Mouse (Mus musculus) left cerebral cortex, postnatal 10 days (tissue): Measurements from ENCODE around the gene Sept10. TPM values are rescaled to one million over a fixed set of nuclear protein-coding genes. Genes with fewer than 3 reads are reported as not detected.

ENCODE experiments used
- DNase-seq, 2 experiments: peaks; one replicate each; pipeline ENCODE4 v3.0.0; 2021 to 2022; ENCODE audit warnings: low spot score in 2 of 2, mixed read lengths in 1 of 2; ENCODE audit errors: extremely low spot score in 1 of 2
- intact Hi-C: fragments of 180-260 bp; cut with DNase I; formaldehyde crosslinking; loops from one replicate; pipeline ENCODE4 v1.15.1; 2025
- total RNA-seq, 2 experiments: library from RNA; stranded (reverse); gene quantifications; 2 replicates each; pipeline ENCODE4 v1.2.3; 2021

The Sept10 gene
- total RNA-seq, 2 experiments from 2014 or later: 8.2 to 9.5 TPM

DNA sequence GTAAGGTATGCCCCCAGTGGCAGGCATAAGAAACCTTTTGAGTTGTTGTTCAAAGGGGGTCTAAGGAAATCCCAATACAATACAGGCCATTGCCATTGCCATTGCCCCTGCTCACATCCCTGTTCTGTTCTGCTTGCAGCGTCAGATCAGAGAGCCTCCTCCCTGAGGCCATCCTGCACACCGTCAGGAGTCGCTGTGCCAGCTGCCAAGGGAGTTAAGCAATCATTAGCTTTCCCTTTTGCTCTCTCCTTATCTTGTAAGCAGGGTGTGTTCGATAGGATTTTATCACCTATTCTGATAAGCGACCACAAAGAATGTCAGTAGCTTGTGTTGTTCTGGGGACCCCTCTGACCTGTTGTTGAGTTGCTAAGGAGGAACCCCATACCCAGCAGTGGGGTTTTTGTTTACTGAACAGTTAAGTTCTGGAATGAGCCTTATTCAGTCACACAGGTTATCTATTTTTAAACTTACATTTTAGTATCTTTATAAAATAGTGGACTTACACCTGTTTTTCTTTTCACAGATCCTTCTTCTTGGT, 69.0 kb downstream of the Sept10 start:
- DNase-seq: no peak

DNA sequence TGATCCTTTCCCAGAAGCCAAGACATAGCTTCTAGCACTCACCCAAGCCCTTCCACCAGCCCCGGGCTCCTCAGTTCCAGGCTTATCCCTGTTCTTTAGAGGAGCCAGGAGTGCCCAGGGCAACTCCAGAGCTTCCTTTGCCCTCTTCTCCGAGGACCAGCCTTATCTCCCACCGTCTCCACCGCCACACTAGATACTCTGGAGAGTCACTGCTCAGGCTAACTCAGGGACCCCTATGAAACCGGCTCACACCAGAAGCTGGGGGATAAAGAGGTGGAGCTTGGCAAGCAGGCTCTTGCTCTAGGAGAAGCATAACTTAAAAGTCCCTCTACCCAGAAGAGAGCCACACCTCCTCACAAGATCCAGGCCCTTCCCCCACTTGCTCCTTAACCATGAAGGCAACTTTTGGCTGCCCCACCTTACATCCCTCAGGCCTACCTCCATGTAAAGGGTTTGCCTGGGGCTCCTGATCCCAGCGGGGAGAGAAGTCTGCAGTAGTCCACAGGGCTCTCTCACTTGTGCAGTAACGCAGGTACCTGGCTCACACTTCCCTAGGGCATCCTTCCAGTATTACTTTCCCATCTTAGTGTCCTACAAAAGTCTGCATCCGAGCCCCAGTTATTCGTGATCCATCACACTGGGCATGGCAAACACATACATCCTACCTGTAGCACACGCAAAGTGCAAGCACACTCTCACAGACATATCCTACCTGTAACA, 70.5 kb downstream of the Sept10 start:
- DNase-seq: no peak
- intact Hi-C loops: no loop called here

More for the DNA sequence above, 69.0 kb downstream of the Sept10 start:
- intact Hi-C loops: no loop called here

DNA sequence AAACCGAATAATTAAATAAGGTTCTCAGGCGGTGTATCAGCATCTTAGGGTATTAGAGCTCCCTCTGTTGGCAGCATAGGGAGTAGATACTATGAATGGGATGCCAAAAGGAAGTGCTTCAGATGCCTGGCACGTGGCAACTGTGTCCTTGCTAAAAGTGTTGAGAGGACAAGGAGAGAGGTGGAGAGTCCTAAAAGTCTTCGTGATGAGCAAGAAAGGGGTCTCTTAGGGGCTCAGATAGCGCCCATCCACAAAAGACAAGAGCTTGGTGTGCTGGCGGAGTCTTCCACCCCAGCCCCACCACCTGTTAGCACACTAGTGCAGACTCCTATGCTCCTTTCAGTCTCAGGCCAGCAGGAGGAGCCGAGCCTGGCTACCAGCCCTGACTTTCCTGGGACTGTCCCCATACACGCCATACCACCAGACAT, 71.7 kb downstream of the Sept10 start:
- DNase-seq: peak in 1 of 2 experiments; percentile 59
- intact Hi-C loops: loop anchor here (2.0 kb wide), 1 partner anchor 337 kb away; the partner anchor contains the start of gene Sh3rf3

DNA sequence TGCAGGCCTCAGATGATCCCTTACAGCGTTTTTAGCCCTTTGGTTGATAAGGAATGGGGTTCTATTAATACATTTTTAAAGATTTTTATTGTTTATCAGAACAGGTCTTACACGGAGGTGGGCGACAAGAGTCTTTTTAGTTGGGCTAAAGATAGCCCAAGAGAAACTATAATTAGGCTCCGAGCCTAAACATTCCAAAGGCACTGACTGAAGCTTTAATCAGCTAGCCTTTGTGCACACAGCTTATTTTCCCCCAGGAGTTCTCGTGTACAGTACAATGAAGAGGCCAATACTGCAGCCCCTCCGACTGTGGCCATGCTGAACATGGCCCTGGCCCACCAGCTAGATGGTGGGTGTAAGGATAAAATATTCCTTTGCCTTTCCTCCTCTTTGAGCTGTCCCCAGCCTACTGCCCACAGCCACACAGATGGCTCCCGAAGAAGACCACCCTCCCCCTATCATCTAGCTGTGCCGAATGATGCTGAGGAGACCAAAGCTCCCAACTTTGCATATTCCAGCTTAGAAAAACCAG, 88.1 kb downstream of the Sept10 start:
- no peak for DNase-seq
- intact Hi-C loops: no loop called here

DNA sequence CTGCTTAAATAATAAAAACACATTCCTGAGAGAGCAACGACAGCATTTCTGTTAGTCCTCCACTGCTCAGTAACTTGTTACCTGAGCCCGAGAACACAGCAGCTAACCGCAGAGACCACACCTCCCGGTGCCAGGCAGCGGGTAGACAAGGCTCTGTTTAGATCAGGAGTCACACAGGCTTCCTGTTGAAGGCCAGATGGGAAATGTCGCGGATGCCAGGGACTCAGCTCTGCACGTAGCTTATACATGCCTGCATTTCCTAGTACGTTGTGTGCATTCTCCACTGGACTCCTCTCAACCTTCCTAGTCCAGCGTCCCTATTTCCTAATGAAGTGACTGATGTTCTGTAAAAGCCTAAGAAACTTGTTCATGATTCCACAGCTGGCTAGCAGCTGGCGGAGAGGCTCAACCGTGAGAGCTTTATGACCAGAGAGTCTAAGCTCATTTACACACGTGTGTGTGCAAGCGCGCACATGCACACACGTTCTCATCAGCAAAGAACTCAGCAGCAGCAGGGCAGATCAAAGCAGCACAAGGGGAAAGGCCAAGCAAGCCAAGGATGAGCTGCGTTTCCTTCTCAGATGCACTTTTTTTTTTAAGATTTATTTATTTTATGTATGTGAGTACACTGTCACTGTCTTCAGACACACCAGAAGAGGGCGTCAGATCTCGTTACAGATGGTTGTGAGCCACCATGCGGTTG, 89.6 kb downstream of the Sept10 start:
- intact Hi-C loops: no loop called here
- no peak for DNase-seq

DNA sequence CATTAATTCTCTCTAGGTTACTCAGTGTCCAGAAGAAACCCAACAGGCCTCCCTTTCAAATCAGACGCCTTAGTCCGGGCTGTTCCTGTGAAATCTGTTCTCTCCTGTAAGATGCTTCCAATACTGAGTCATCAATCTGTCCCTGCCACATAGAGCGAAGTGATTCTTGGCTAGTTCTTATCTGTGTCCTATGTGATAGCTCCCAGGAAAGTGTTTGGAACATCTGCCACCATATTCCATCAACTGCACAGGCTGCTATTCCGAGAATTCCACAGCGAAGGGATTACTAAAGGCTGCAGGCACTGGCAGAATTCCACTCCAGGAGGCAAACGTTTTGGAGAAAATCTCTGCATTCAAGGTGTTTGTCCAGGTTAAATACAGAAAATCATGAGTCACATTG, 94.0 kb downstream of the Sept10 start:
- intact Hi-C loops: no loop called here
- DNase-seq: no peak

DNA sequence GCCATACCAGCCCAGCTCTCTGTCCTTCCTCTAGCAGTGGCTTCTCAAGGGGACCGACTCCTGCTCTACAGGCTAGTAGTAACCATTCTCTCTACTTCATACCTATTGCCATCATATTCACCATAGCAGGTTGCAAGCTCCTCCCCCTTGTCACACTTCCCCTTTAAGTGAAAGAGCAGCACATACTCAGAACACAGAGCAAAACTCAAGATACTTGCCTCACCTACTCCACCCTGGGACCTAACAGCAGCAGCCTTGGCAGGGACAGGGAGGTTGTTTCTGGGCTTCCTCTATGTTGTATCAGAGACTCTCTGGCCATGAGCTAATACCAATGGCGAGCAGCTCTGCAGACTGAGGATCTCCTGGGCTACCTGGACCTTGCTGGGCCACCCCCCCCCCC, 96.2 kb downstream of the Sept10 start:
- intact Hi-C loops: no loop called here

DNA sequence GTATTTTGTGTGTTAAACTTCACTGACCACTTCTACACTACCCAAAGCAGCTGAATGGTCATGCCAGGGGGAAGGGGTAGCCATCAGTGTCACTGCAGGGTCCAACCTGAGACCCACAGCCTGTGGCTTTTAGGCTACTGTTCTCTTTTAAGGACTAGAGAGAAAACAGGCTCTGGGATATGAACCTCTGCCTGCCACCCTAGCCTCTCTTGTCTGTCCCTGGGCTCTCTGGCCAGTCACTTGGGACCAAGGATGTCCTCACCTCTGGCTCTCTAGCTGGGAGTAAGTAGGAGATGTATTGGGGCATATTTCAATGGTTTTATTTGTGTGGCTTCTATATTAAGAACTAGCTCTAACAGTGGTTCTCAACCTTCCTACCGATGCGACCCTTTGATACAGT, 101.8 kb downstream of the Sept10 start:
- DNase-seq: peak in 1 of 2 experiments; percentile 1
- intact Hi-C loops: loop anchor here (10.0 kb wide), 1 partner anchor 175 kb away; no protein-coding TSS in a partner anchor

More for the DNA sequence above, 96.2 kb downstream of the Sept10 start:
- no peak for DNase-seq

DNA sequence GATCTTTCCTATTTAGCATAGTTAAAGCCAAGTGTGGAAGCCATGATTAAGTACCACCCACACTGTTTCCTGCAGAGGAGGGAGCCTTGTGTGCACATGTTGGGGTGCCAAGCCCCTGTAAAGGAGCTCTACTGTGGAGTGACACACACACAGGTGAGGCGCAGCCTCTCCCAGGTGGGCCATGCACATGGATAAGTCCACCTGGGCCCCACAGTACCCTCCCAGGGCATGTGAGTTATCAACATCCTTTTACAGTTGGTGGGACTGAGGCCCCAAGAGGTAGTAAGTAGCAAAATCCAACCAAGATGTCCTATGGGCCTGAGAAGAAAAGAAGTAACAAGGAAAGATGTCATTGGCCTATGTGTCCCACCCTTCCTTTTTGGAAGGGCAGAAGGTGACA, 102.6 kb downstream of the Sept10 start:
- no peak for DNase-seq
- intact Hi-C loops: loop anchor here (10.0 kb wide), 1 partner anchor 174 kb away; no protein-coding TSS in a partner anchor

DNA sequence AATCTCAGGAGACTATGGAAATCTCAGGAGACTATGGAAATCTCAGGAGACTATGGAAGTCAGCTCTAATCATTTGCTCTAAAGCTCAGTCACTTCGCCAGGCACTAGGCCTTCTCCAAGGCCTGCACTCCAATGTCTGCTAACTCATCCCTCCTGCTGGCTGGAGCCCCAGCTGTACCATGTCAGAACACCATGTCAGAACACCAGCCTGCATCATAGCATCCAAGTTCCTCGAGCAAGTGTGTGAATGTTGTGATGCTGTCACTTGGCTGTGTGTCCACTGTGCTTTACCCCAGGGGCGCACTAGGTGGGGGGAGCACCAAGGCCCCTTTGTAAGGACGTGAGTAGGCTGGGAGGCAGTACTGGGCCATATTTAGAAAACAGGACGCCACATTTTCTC, 104.1 kb downstream of the Sept10 start:
- peak in 1 of 2 experiments; percentile 12 for DNase-seq
- intact Hi-C loops: loop anchor here (10.0 kb wide), 1 partner anchor 173 kb away; no protein-coding TSS in a partner anchor

DNA sequence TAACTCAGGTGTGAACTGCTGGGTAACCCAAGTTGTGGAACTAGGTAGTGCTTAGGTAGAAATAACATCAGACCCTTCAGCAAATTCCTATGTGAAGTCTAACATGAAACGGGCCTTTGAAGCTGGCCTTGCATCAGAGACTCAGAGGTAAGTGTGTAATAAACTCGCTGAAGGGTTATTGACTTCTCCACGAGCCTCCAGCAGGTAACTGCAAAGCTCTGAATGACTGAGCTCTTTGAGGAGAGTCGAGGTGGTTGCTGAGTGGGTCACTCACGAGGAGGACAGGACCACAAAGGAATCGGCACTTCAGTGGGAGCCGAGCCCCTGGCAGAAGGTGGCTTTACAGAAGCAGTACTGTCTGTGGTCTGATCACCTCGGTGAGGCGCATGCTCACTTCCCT, 105.3 kb downstream of the Sept10 start:
- intact Hi-C loops: loop anchor here (10.0 kb wide), 1 partner anchor 172 kb away; no protein-coding TSS in a partner anchor
- peak in 1 of 2 experiments; percentile 13 for DNase-seq

DNA sequence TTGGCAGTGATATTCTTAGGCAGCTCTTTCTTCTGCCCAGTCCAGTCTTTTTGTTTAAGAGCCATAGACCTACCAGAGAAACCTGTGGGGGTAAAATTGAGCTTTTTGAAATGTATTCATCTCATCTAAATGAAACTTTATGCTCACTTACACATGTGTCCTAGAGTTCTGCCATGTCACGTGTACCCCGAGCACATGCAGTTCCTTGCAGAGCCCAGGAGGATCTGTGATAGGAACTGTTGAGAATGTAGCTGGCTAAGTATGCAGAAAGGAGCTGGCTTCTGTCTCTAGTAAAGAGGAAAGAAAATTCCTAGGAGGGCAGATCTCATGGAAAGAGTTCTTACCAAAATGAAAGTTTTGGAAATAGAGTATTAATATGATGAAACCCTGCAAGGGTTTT, 106.0 kb downstream of the Sept10 start:
- intact Hi-C loops: loop anchor here (10.0 kb wide), 1 partner anchor 171 kb away; no protein-coding TSS in a partner anchor
- DNase-seq: peak in 1 of 2 experiments; percentile 15

DNA sequence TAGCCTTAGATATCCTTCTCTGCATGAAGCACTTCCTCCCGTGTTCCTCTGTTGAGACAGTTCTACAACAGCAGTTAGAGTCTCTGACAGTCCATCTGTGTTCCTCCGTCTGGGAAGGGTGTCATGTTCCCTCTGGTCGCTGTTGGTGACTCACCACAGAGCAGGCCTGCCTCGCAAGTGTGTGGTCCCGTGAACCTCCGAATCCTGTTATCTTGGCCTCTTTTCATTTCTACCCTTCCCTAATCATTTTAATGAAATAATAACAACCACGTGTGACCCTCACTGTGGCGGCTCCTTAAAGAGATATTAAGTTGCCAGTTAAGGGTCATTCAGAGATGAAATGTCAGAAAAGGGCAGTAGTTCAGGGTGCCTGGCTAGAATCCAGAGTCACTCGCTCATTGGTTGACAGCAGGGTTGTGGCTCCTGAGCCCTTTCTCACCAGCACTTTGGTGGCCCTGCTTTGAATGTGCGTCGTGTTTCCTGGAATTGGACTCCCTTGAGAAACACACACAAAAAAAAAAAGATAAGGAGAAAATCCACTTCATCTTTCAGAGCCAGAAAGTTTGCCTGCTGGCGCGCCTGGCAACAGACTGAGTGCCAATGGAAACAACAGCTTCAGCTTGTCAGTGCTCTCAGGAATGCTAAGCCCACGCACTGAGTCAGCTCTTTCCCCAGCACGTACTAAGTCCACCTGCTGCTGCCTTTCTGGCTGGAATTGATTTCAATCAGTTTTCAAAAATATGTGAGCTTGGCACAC, 106.9 kb downstream of the Sept10 start:
- intact Hi-C loops: loop anchor here (10.0 kb wide), 1 partner anchor 170 kb away; no protein-coding TSS in a partner anchor
- DNase-seq: peak; percentile 68 to 78

DNA sequence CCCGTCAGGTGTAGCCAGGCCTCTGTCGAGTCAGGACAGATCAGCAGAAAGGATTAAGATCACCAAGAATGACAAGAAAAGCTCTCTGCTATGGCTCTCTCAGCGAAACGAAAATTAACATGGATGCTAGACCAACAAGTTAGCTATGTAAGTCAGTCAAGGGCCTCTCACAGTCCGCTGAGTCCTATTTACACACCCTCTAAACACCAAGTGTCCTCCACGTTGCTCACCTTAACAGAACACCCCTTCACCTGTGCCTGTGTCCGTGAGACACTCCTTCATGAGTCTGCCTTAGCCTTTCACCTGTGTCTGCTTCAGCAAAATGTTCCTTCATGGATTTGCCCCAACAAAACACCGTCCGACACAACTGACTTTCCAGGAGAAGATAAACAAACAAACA, 108.3 kb downstream of the Sept10 start:
- intact Hi-C loops: loop anchor here (10.0 kb wide), 1 partner anchor 169 kb away; no protein-coding TSS in a partner anchor
- peak in 1 of 2 experiments; percentile 4 for DNase-seq

DNA sequence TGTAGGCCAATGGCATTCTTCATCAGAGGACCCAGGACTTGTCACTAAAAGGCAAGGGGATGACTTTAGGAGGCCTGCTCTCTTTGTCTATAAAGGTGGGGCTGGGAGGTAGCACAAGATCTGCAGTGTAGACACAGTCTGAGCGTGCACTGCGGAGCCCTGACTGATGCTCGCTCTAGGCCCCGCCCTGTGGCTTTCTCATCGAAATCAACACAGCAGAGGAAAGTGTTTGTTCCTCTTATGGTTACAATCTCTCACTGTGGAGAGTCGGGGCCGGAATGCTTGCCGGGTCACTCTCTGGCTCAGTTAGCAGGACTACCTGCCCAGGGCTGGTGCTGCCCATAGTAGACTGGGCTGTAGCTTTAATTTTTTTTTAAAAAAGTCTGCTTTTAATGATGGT, 108.9 kb downstream of the Sept10 start:
- intact Hi-C loops: loop anchor here (10.0 kb wide), 1 partner anchor 168 kb away; no protein-coding TSS in a partner anchor
- peak in 1 of 2 experiments; percentile 17 for DNase-seq

DNA sequence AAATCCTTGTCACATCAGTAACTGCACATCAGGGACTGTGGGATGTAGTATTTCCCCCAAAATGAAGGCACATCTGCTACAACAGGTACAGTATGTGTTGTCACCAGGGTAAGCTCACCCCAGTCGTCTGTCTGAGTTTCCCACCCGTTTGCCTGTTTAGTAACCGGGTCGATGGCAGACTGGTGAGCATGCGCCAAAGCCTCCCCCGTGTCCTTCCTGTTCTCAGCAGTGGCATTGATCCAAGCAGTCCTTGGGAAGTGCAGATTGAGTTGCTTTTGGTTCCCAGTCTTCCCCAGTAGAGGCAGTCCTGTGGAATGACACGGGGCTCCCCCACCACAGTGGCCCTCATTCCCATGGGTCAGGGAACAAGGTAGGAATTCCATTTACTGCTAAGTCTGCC, 111.3 kb downstream of the Sept10 start:
- peak in 1 of 2 experiments; percentile 17 for DNase-seq
- intact Hi-C loops: loop anchor here (10.0 kb wide), 1 partner anchor 166 kb away; no protein-coding TSS in a partner anchor

DNA sequence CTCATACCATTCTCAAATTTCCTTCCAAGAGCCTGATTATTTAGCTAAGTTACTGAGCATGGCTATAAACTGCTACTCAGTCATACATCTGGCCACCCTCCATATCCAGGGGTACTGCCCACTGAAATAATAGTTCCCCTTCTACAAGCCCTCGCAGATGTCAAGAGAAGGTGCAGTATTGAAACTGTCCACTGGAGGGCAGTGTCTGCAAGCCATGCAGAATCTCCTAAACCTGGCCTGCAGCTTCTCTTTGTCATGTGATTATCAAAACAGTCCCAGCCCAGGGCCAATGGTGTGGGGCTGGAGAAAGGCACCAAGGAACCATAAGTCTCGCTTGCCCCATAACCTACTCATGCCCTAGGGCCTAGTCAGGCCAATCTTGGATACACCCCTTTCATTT, 112.6 kb downstream of the Sept10 start:
- intact Hi-C loops: loop anchor here (5.0 kb wide), 1 partner anchor 178 kb away; no protein-coding TSS in a partner anchor
- peak; percentile 64 to 75 for DNase-seq

DNA sequence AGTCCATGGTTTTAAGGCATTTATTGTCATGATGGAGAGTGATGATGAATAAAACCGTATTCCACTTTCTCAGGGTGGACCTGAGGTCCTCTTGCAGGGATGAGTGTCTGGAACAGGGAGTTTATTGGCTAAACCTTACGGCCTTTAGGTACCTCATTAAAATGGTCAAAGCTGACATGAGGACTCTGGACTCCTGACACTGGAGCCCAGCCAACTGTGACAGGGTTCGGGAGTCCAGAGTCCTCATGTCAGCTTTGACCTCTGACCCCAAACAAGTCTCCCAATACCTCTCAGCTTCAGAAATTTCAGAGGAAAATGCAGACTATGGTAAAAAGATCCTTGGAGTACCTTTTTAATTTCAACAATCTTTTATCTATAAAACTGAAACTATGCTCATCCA, 115.0 kb downstream of the Sept10 start:
- peak in 1 of 2 experiments; percentile 21 for DNase-seq
- intact Hi-C loops: loop anchor here (5.0 kb wide), 1 partner anchor 181 kb away; no protein-coding TSS in a partner anchor
